Mouse (Mus musculus) heart, postnatal 0 days (tissue): ENCODE data around the gene Rmnd5a.

Experiments used
- CTCF ChIP-seq: IDR thresholded peaks from 2 replicates; pipeline ENCODE4 v1.5.1; 2016; ENCODE audit warnings: antibody characterized with exemption, control low read depth, low read depth
- EP300 ChIP-seq: IDR thresholded peaks from 2 replicates; pipeline ENCODE4 v1.6.1; 2016; ENCODE audit warnings: antibody characterized with exemption, low read depth

GRCm38 (mm10) chr6:71396761-71397160 is 43.7 kb downstream of the Rmnd5a start:
- TF ChIP-seq CTCF (no peak), EP300 (no peak)
